Mouse (Mus musculus) embryonic stem cell, embryonic (primary cell): ENCODE results near the gene Slamf9.

Source experiments
- CTCF ChIA-PET, 4 experiments: fragments of 300-600 bp in 2 of 4; fragments of 350-600 bp in 2 of 4; sonication (Branson Sonifier 250); formaldehyde crosslinking; loops; one replicate each; lab custom pipeline; 2022; ENCODE audit warnings: inconsistent platforms in 2 of 4; lab: Charles Lee
- POLR2A ChIA-PET, 4 experiments: fragments of 300-600 bp in 2 of 4; fragments of 350-600 bp in 2 of 4; sonication (Branson Sonifier 250); formaldehyde crosslinking; loops; one replicate each; lab custom pipeline; 2022; ENCODE audit warnings: antibody characterized with exemption in 4 of 4, inconsistent platforms in 1 of 4; lab: Charles Lee

The Slamf9 gene

GRCm38 (mm10) chr1:172512962-172513361 lies 37.8 kb downstream of the Slamf9 start:
- POLR2A ChIA-PET: interaction anchor here in 3 of 4 experiments (0.9 to 5.1 kb wide), 18 partner anchors 8 to 137 kb away, joined by 3 to 51 read pairs (median 4); partner anchors contain the start of genes Tagln2 (in 3 of the 3), Cfap45 (in 1 of the 3), Igsf9 (in 1 of the 3) and Pigm (in 1 of the 3)

DNA sequence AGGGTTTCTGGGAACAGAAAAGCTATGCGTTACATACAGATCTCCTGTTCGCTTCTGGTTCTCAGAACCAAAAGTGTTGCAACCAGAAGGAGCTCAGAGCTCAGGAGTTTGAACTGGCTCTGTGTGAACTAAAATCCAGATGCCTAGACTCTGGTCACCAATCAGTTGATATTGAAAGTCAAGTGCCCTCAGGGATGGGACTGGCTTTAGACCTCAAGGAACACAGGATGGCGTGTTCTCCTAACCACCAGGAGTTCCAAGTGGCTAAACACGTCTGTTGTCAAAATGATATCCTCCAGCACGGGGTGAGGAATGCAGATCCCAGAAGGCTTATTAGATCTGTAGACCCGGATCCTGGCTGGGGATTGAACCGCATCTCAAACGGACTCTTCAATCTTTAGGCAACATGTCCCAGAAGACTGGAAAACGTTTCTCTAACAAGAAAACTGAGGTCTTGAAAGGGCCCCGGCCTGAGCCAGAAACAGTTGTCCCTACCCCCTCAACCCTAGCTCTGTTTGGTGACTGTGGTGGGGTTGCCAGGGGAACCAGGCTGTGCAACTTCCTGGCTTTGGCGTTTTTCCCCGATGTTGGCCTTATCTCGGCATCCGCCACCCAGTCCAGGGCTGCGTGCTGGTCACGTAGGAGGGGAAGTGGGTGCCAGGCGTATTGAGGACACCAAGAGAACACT lies 38.5 kb downstream of the Slamf9 start:
- POLR2A ChIA-PET: interaction anchor here in 3 of 4 experiments (0.6 to 5.1 kb wide), 20 partner anchors 7 to 602 kb away, joined by 3 to 51 read pairs (median 4); partner anchors contain the start of genes Tagln2 (in 3 of the 3), Cfap45 (in 1 of the 3), Igsf9 (in 1 of the 3) and Pigm (in 1 of the 3)
- CTCF ChIA-PET: interaction anchor here in 3 of 4 experiments (0.5 to 2.1 kb wide), 14 partner anchors 10 to 1584 kb away, joined by 3 to 10 read pairs (median 4); no protein-coding TSS in a partner anchor

More at GRCm38 (mm10) chr1:172512962-172513361, 37.8 kb downstream of the Slamf9 start:
- CTCF ChIA-PET: interaction anchor here in 3 of 4 experiments (0.5 to 2.1 kb wide), 13 partner anchors 9 to 1583 kb away, joined by 3 to 10 read pairs (median 3); no protein-coding TSS in a partner anchor

DNA sequence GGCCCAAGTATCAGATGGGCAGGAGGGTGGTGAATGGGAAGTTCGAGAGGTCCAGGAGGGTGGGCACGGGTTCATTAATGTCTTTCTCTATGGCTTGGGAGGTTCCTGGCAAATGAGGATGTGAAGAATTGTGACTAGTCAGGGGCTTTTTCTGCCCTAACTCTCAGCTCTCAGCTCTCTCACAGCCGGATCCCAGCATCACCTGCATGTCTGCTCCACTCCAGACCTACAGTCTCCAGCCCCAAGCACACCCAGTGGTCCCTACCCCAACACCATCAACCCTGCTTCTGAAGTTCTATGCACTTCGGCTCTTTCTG lies 39.0 kb downstream of the Slamf9 start:
- ChIA-PET POLR2A (interaction anchor here in 3 of 4 experiments (0.9 to 5.1 kb wide), 12 partner anchors 11 to 138 kb away, joined by 3 to 51 read pairs (median 9); partner anchors contain the start of genes Tagln2 (in 3 of the 3), Igsf9 (in 1 of the 3) and Pigm (in 1 of the 3)), CTCF (interaction anchor here (0.6 to 2.7 kb wide), 7 partner anchors 9 to 489 kb away, joined by 3 to 9 read pairs (median 5); no protein-coding TSS in a partner anchor)

DNA sequence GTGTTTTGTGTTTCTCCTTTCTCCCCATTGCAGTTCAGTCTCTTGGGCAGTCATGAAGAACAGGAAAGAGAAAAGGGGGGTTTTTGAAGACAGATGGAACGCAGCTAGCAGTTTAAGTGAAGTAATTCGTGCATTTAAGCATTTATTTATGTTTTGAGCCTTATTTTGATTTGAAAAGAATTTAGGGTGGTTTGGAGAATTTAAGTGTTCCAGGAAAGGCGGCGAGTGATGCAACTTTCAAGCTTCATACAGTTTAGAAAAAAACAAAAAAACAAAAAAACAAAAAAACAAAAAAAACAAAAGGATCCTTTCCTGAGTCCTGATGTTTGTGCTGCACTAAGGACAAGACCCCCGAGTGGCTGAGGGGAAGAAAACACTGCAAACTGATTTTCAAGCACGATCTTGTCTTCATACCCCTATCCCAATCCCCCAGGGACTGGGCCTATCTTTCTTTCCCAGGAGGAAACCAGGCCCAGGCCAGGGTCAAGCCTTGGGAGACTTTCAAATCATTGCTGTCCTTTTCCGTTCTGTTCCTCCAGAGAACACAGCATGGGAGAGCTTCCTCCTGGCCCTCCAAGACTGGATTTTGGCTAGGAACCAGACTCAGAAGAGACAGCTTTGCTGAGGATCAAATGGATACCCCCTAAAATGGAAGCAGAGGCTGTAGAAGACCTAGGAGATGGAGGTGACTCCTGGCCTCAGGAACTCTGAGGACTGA lies 39.6 kb downstream of the Slamf9 start:
- CTCF ChIA-PET: interaction anchor here (0.5 to 2.8 kb wide), 14 partner anchors 9 to 490 kb away, joined by 3 to 13 read pairs (median 4); no protein-coding TSS in a partner anchor
- POLR2A ChIA-PET: interaction anchor here in 3 of 4 experiments (0.7 to 5.1 kb wide), 15 partner anchors 10 to 118 kb away, joined by 3 to 51 read pairs (median 6); partner anchors contain the start of genes Igsf9 (in 2 of the 3), Tagln2 (in 2 of the 3) and Dusp23 (in 1 of the 3)

GRCm38 (mm10) chr1:172515396-172515795 lies 40.2 kb downstream of the Slamf9 start:
- ChIA-PET POLR2A (interaction anchor here (0.5 to 5.1 kb wide), 17 partner anchors 9 to 1619 kb away, joined by 3 to 51 read pairs (median 5); partner anchors contain the start of genes Tagln2 (in 3 of the 4), Dusp23 (in 1 of the 4) and Igsf9 (in 1 of the 4)), CTCF (interaction anchor here (0.5 to 2.8 kb wide), 13 partner anchors 10 to 158 kb away, joined by 3 to 13 read pairs (median 4); no protein-coding TSS in a partner anchor)

DNA sequence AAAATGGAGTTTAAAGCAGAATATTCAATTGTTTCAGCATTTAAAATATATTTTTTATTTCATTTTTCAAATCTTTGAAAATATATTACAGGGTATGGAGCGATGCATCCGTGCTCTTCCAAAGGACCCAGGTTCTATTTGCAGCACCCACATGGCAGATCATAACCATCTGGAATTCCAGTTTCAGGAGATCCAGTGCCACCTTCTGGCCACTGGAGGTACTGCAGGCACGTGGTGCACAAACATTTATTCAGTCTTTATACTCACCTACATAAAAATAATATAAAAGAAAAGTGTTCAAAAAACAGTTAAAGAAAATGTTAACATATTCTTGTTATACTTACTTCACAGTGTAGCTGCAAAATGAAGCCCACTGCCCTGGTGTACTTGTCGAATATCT lies 42.9 kb downstream of the Slamf9 start:
- CTCF ChIA-PET: interaction anchor here in 1 of 4 experiments (1.5 kb wide), 1 partner anchor 28 kb away, joined by 3 read pairs; no protein-coding TSS in a partner anchor
- POLR2A ChIA-PET: interaction anchor here in 2 of 4 experiments (0.5 to 1.2 kb wide), 4 partner anchors 9 to 1137 kb away, joined by 3 to 5 read pairs (median 4); partner anchors contain the start of gene Pigm (in 1 of the 2)

- ChIA-PET CTCF (interaction anchor here in 3 of 4 experiments (0.6 to 2.6 kb wide), 7 partner anchors 10 to 113 kb away, joined by 3 to 12 read pairs (median 4); partner anchors contain the start of gene Dusp23 (in 1 of the 3)), POLR2A (interaction anchor here in 3 of 4 experiments (0.6 to 2.8 kb wide), 16 partner anchors 9 to 291 kb away, joined by 3 to 28 read pairs (median 6); partner anchors contain the start of genes Dusp23 (in 1 of the 3), Igsf9 (in 1 of the 3), Pigm (in 1 of the 3) and Tagln2 (in 1 of the 3))
Measured at GRCm38 (mm10) chr1:172519644-172520043, 44.5 kb downstream of the Slamf9 start.

GRCm38 (mm10) chr1:172520576-172521440 lies 45.6 kb downstream of the Slamf9 start, which contains the start of gene Cfap45:
Gene Cfap45 (plus strand): TSS chr1:172520801.
- ChIA-PET CTCF (interaction anchor here (0.6 to 2.6 kb wide), 15 partner anchors 8 to 1253 kb away, joined by 3 to 12 read pairs (median 4); partner anchors contain the start of genes Dusp23 (in 1 of the 4) and Pigm (in 1 of the 4)), POLR2A (interaction anchor here in 3 of 4 experiments (0.7 to 2.8 kb wide), 31 partner anchors 8 to 152 kb away, joined by 3 to 28 read pairs (median 5); partner anchors contain the start of genes Igsf9 (in 2 of the 3), Pigm (in 2 of the 3), Tagln2 (in 2 of the 3) and Dusp23 (in 1 of the 3))

DNA sequence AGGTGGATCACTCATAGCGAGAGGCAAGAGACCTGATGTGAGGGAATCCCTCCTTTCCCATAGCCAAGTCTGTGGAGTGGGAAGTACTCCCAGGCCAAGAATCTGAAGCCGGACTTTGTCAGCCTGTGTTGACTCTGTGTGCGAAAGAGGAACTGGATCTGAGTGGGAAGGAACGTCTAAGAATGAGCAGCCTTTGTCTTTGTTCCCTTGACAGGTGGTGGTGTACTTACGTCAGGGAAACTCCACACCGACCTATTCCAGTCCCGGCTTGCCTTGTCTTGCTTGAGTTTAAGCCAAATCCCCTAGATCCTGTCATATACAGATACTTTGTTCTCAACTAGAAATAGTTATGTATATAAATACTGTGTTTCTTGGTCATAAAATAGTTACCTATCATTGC lies 47.4 kb downstream of the Slamf9 start:
- ChIA-PET POLR2A (interaction anchor here in 3 of 4 experiments (0.5 to 1.4 kb wide), 3 partner anchors 22 to 53 kb away, joined by 3 to 4 read pairs (median 4); partner anchors contain the start of genes Igsf9 (in 1 of the 3) and Tagln2 (in 1 of the 3)), CTCF (no interaction called here)

- ChIA-PET CTCF (interaction anchor here in 1 of 4 experiments (0.6 kb wide), 1 partner anchor 42 kb away, joined by 3 read pairs; the partner anchor contains the start of gene Igsf9), POLR2A (interaction anchor here in 1 of 4 experiments (0.8 to 1.6 kb wide), 4 partner anchors 9 to 26 kb away, joined by 3 to 5 read pairs (median 4); partner anchors contain the start of gene Tagln2)
Measured at GRCm38 (mm10) chr1:172523699-172524101, 48.5 kb downstream of the Slamf9 start.

- ChIA-PET CTCF (interaction anchor here in 2 of 4 experiments (0.7 to 4.3 kb wide), 6 partner anchors 10 to 116 kb away, joined by 3 to 25 read pairs (median 6); no protein-coding TSS in a partner anchor), POLR2A (interaction anchor here (0.6 to 3.4 kb wide), 13 partner anchors 10 to 379 kb away, joined by 3 to 15 read pairs (median 4); partner anchors contain the start of genes Pigm (in 3 of the 4) and Tagln2 (in 1 of the 4))
Measured at GRCm38 (mm10) chr1:172525027-172525764, 50.0 kb downstream of the Slamf9 start.

DNA sequence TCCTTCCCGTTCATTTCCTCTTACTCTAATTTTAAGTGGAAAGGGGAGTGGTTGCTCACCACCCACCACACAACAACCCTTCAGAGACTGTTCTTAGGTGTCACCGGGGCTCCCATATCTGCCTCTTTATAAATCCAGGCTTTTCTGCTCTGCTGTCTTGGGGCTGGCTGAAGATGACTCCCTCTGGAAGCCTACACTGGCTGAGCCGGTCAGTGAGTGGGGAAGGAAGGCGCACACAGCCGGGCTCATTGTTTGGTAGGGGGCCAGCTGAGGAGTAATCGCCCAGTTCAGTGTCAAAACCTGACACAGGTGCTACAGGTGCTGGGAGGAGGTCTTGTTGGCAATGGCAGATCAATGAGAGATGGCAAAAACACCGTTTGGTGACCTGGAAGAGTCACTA lies 50.8 kb downstream of the Slamf9 start:
- POLR2A ChIA-PET: interaction anchor here (0.5 to 3.4 kb wide), 8 partner anchors 11 to 150 kb away, joined by 3 to 15 read pairs (median 4); partner anchors contain the start of gene Pigm (in 2 of the 4)
- CTCF ChIA-PET: interaction anchor here in 2 of 4 experiments (0.7 to 4.3 kb wide), 5 partner anchors 38 to 907 kb away, joined by 3 to 25 read pairs (median 6); partner anchors contain the start of gene Dusp23 (in 1 of the 2)

- CTCF ChIA-PET: interaction anchor here (0.6 to 4.3 kb wide), 12 partner anchors 22 to 907 kb away, joined by 3 to 25 read pairs (median 4); partner anchors contain the start of gene Dusp23 (in 1 of the 4)
- POLR2A ChIA-PET: interaction anchor here (0.5 to 3.4 kb wide), 7 partner anchors 11 to 150 kb away, joined by 3 to 15 read pairs (median 5); partner anchors contain the start of gene Pigm (in 1 of the 4)
Measured at GRCm38 (mm10) chr1:172526380-172527081, 51.4 kb downstream of the Slamf9 start.

GRCm38 (mm10) chr1:172527431-172527830 lies 52.3 kb downstream of the Slamf9 start:
- ChIA-PET CTCF (interaction anchor here (0.6 to 4.3 kb wide), 18 partner anchors 14 to 870 kb away, joined by 3 to 37 read pairs (median 5); partner anchors contain the start of gene Dusp23 (in 3 of the 4)), POLR2A (interaction anchor here in 2 of 4 experiments (0.5 to 3.4 kb wide), 6 partner anchors 12 to 430 kb away, joined by 3 to 15 read pairs (median 4); no protein-coding TSS in a partner anchor)
